Mouse (Mus musculus): ENCODE results near the gene Ddx10. TPM values are rescaled to one million over a fixed set of nuclear protein-coding genes. Genes with fewer than 3 reads are reported as not detected.
"Not testable (repeated sequence)": the region's sequence is repeated elsewhere in the genome, so short reads cannot be mapped to it uniquely, and the experiment has no call there.

Ddx10 gene
- polyA plus RNA-seq, 1 experiment from 2014 or later = 14.8 TPM

- 26% methylated on average over 4 of the region's 4 CpGs for WGBS
- Histone ChIP-seq H3K27me3 (no peaks in the 10 kb centered on the region), H3K4me2 (no peak overlapping the region), H3K27ac (no peak overlapping the region), H3K9ac (no peak overlapping the region), H3K4me3 (no peak overlapping the region), H3K9me3 (replicated peaks) (no peaks in the 10 kb centered on the region), H3K4me1 (replicated peaks) (no peaks in the 10 kb centered on the region), H3K36me3 (no peaks in the 10 kb centered on the region)
- no peak for ATAC-seq (replicated peaks; ENCODE audit: insufficient number of reproducible peaks, insufficient read depth, low FRiP score, low read depth)
Observed at GRCm38 (mm10) chr9:53144266-53144665, 103.6 kb downstream of the Ddx10 start.

DNA sequence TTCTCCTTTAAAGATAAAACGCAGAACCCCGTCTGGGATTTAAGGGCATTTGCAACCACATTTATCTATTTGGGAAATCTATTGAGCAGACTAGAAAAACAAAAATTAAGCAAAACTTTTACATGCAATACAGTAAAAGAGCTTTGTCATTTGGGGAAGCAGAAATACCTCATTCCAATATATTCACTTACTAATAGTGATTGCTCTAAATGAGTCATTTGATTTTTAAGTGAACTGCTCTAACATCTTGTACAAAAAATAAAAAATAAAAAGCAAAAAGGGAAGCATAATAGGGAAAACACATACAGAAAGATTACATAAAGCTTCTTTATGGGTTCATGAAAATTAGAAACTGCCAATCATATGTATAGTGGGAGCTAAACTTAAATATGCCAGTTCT lies 104.3 kb downstream of the Ddx10 start:
- ATAC-seq (replicated peaks; ENCODE audit: insufficient number of reproducible peaks, insufficient read depth, low FRiP score, low read depth) = no peak
- WGBS = 86% methylated on average over 2 of the region's 2 CpGs
- Histone ChIP-seq H3K9me3 (replicated peaks) (no peaks in the 10 kb centered on the region), H3K4me3 (no peak overlapping the region), H3K4me2 (no peak overlapping the region), H3K4me1 (replicated peaks) (no peaks in the 10 kb centered on the region), H3K27ac (no peak overlapping the region), H3K9ac (no peak overlapping the region), H3K27me3 (no peaks in the 10 kb centered on the region), H3K36me3 (no peaks in the 10 kb centered on the region)

DNA sequence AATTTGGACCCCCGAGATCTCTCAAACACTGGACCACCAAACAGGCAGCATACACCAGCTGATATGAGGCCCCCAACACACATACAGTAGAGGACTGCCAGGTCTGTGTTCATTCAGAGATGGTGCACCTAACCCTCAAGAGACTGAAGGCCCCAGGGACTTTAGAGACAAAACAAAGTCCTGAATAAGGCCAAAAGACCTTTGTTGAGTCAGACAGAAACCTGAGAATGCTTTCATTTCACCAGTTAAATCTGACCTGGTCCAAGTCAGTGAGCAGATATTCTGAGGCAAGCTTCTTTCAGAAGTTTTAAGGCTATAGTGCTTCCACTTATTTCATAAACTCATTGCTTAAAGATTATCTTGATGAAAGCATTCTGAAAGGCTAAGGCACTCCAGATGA lies 105.4 kb downstream of the Ddx10 start:
- H3K9ac ChIP-seq; H3K4me2 ChIP-seq; H3K27ac ChIP-seq; ATAC-seq (replicated peaks; ENCODE audit: insufficient number of reproducible peaks, insufficient read depth, low FRiP score, low read depth); H3K27me3 ChIP-seq; H3K4me3 ChIP-seq; H3K36me3 ChIP-seq; H3K4me1 ChIP-seq (replicated peaks); H3K9me3 ChIP-seq (replicated peaks): not testable (repeated sequence)
- 80% methylated on average over 1 of the region's 1 CpGs for WGBS

DNA sequence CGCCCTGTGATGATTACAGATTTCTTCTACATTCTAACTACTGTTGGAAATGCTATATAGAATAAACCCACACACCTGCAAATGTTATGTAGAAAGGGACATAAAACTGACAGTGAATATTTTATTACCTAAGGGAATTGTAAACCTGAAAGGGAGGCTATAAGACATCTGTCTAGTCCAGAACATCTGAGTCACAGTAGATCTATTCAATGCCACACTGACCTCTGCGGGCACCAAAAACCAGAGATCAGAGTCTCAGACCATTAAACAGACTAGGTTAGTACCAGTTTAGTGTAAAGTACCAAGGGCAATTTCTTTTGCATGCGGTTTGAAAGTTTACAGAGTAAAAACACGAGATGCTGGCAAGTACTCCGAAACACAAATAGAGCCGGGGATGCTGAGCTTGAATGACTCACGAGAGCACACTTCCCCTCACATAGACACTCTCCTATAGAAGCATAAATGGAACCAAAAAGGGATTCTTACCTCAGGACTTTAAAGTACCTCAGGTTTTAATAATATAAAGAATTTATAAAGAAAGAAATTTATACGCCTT lies 107.2 kb downstream of the Ddx10 start:
- no peak overlapping the region for H3K27ac ChIP-seq
- no peak for ATAC-seq (replicated peaks; ENCODE audit: insufficient number of reproducible peaks, insufficient read depth, low FRiP score, low read depth)
- no peaks in the 10 kb centered on the region for H3K4me1 ChIP-seq (replicated peaks)
- no peak overlapping the region for H3K4me3 ChIP-seq
- H3K9ac ChIP-seq = no peak overlapping the region
- H3K9me3 ChIP-seq (replicated peaks) = no peaks in the 10 kb centered on the region
- WGBS = 84% methylated on average over 8 of the region's 8 CpGs
- H3K36me3 ChIP-seq = no peaks in the 10 kb centered on the region
- no peaks in the 10 kb centered on the region for H3K27me3 ChIP-seq
- H3K4me2 ChIP-seq = no peak overlapping the region

DNA sequence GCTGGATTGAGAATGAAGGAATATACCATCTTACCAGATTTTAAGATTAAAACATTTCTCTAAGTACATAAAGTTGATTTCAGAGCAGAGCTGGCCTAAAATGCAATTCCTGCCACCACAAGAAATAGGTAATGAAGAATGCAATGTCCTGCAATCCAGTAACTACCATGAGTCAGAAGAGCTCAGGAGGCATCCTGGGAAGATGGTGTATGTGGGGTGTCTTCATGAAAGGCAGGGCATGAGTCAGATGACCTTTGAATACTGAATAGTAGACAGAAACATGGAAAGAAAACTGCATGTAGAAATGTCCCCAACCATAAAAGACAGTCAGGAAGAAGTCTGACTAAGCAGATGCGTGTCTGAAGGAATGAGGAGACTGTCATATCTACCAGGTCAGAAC lies 115.0 kb downstream of the Ddx10 start:
- Histone ChIP-seq H3K36me3 (no peaks in the 10 kb centered on the region), H3K9me3 (replicated peaks) (no peaks in the 10 kb centered on the region), H3K27me3 (no peaks in the 10 kb centered on the region), H3K27ac (no peak overlapping the region), H3K4me3 (no peak overlapping the region), H3K4me2 (no peak overlapping the region), H3K4me1 (replicated peaks) (no peaks in the 10 kb centered on the region), H3K9ac (no peak overlapping the region)
- no peak for ATAC-seq (replicated peaks; ENCODE audit: insufficient number of reproducible peaks, insufficient read depth, low FRiP score, low read depth)
- 89% methylated on average over 1 of the region's 1 CpGs for whole genome bisulfite sequencing

DNA sequence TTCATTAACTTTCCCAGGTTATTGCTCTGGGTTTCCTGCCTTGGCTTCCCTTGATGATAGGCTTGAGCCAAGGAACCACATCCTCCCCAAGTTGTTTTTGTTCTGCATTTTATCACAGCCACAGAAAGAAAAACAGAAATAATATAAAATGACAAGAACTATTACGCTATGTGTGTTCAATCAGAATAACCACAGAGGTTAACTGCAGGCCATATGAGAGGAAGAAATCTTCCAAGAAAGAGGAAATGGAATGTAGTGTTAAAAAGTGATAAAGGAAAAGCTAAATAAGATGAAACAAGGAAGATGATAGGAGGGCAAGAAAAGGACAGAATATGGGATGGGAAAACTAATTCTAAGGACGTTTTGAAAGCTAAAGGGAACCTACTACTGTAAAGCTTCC lies 117.4 kb downstream of the Ddx10 start:
- Histone ChIP-seq H3K4me1 (replicated peaks) (no peaks in the 10 kb centered on the region), H3K36me3 (peaks cover 5% of the 10 kb centered on the region; the same call in 1 of the 2 replicates), H3K9ac (no peak overlapping the region), H3K9me3 (replicated peaks) (no peaks in the 10 kb centered on the region), H3K4me3 (no peak overlapping the region), H3K27ac (no peak overlapping the region), H3K4me2 (no peak overlapping the region), H3K27me3 (no peaks in the 10 kb centered on the region)
- ATAC-seq (replicated peaks; ENCODE audit: insufficient number of reproducible peaks, insufficient read depth, low FRiP score, low read depth) = no peak
- 58% methylated on average over 2 of the region's 2 CpGs for WGBS

GRCm38 (mm10) chr9:53101103-53101502 lies 146.8 kb downstream of the Ddx10 start:
- Histone ChIP-seq H3K4me1 (replicated peaks) (no peaks in the 10 kb centered on the region), H3K27me3 (no peaks in the 10 kb centered on the region), H3K4me3 (no peak overlapping the region), H3K9ac (no peak overlapping the region), H3K27ac (no peak overlapping the region), H3K36me3 (no peaks in the 10 kb centered on the region), H3K9me3 (replicated peaks) (no peaks in the 10 kb centered on the region), H3K4me2 (no peak overlapping the region)
- 73% methylated on average over 1 of the region's 1 CpGs for WGBS
- no peak for ATAC-seq (replicated peaks; ENCODE audit: insufficient number of reproducible peaks, insufficient read depth, low FRiP score, low read depth)

DNA sequence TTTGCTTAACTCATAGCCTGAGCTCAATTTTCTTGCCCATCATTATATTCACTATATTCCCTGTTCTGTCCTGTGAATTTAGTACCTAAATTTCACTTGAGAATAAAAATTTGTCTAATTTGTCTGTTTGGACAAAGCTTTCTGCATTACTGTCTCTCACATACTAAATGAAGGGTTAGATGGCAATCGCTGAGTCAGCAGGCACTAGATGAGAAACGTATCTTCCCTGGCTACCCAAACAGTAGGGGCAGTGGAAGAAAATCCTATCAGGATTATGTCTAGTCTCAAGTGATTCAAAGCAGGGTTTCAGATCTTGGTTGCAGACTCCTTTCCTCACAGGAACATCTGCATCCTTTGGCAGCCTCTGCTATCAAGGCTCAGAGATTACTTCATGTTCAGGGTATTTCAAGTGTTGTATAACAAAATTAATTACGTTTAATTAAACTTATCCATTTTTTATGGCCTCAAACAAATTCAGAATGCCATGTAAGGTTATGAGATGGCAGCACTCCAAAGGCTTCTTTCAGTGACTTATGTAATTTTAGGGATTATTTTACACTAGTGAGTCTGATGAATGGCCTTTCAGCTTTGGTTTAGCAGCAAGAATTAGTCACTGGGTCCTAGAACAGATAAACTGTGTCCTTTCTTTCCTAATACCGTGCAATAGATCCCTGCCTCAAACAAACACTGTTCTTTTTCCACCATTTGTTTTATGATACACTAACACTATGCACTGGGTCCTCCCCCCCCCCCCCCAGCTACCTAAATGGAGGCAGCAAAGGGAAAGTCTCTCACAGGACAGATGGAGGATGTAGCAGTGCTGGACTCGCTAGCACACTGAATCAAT lies 152.3 kb downstream of the Ddx10 start:
- Histone ChIP-seq H3K4me3 (no peak overlapping the region), H3K27ac (no peak overlapping the region), H3K9me3 (replicated peaks) (no peaks in the 10 kb centered on the region), H3K9ac (no peak overlapping the region), H3K4me2 (no peak overlapping the region), H3K4me1 (replicated peaks) (no peaks in the 10 kb centered on the region), H3K27me3 (no peaks in the 10 kb centered on the region), H3K36me3 (no peaks in the 10 kb centered on the region)
- no peak for ATAC-seq (replicated peaks; ENCODE audit: insufficient number of reproducible peaks, insufficient read depth, low FRiP score, low read depth)
- 79% methylated on average over 5 of the region's 5 CpGs for WGBS

DNA sequence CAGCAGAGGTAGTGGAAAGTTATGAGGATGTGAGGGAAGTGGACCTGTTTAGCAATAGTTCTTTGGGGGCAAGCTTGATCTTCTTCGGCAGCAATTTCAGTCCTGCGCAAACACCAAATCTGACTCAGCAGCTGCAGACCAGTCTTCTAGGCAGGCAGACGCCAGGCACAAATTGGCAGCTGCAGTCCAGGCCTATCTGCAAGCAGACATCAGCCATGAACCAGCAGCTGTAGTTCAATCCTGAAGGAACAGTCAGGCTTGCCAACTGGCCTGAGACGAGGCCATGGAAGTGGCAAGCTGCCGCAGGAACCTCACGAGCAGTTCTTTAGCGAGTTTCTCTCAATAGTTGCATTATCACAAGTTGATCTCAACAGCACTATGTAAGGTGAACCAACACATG lies 153.3 kb downstream of the Ddx10 start:
- Histone ChIP-seq H3K9ac (no peak overlapping the region), H3K27ac (no peak overlapping the region), H3K27me3 (no peaks in the 10 kb centered on the region), H3K36me3 (no peaks in the 10 kb centered on the region), H3K4me1 (replicated peaks) (no peaks in the 10 kb centered on the region), H3K4me3 (no peak overlapping the region), H3K4me2 (no peak overlapping the region), H3K9me3 (replicated peaks) (no peaks in the 10 kb centered on the region)
- ATAC-seq (replicated peaks; ENCODE audit: insufficient number of reproducible peaks, insufficient read depth, low FRiP score, low read depth) = no peak
- WGBS = 91% methylated on average over 7 of the region's 7 CpGs

- no peak overlapping the region for H3K4me2 ChIP-seq
- ATAC-seq (replicated peaks; ENCODE audit: insufficient number of reproducible peaks, insufficient read depth, low FRiP score, low read depth) = no peak
- 60% methylated on average over 3 of the region's 3 CpGs for WGBS
- H3K27ac ChIP-seq = no peak overlapping the region
- no peaks in the 10 kb centered on the region for H3K36me3 ChIP-seq
- H3K27me3 ChIP-seq = no peaks in the 10 kb centered on the region
- no peaks in the 10 kb centered on the region for H3K9me3 ChIP-seq (replicated peaks)
- H3K9ac ChIP-seq = no peak overlapping the region
- H3K4me1 ChIP-seq (replicated peaks) = peaks cover 16% of the 10 kb centered on the region
- H3K4me3 ChIP-seq = no peak overlapping the region
Observed at GRCm38 (mm10) chr9:53077626-53078025, 170.2 kb downstream of the Ddx10 start.

DNA sequence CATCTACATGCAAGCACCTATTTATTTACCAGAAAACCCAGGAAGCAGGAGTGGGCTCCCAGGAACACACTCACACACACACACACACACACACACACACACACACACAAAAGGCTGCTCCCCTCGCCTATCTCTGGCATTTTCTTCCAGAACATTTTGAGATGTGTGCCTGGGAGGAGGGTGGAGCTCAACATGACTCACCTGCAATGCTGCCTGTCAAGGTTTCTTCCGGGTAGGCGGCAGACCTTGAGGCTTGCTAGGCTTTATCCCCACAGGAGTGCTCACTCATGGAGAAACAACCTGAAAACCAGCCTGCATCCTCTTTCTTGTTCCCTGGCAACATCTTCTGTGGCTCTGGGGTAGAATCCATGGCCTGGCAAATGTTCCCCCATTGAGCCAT lies 171.9 kb downstream of the Ddx10 start:
- ATAC-seq (replicated peaks; ENCODE audit: insufficient number of reproducible peaks, insufficient read depth, low FRiP score, low read depth) = no peak
- WGBS = 73% methylated on average over 3 of the region's 3 CpGs

GRCm38 (mm10) chr9:53074443-53074842 lies 173.4 kb downstream of the Ddx10 start:
- Histone ChIP-seq H3K9me3 (replicated peaks) (no peaks in the 10 kb centered on the region), H3K4me3 (no peak overlapping the region), H3K4me2 (no peak overlapping the region), H3K27ac (peak overlapping the region; percentile 65), H3K36me3 (no peaks in the 10 kb centered on the region), H3K4me1 (replicated peaks) (peaks cover 16% of the 10 kb centered on the region), H3K9ac (no peak overlapping the region), H3K27me3 (no peaks in the 10 kb centered on the region)
- 80% methylated on average over 3 of the region's 3 CpGs for WGBS
- ATAC-seq (replicated peaks; ENCODE audit: insufficient number of reproducible peaks, insufficient read depth, low FRiP score, low read depth) = no peak

More for the DNA sequence above, 171.9 kb downstream of the Ddx10 start:
- no peaks in the 10 kb centered on the region for H3K36me3 ChIP-seq
- H3K27ac ChIP-seq = no peak overlapping the region
- no peak overlapping the region for H3K4me2 ChIP-seq
- peaks cover 16% of the 10 kb centered on the region for H3K4me1 ChIP-seq (replicated peaks)
- H3K27me3 ChIP-seq = no peaks in the 10 kb centered on the region
- H3K9ac ChIP-seq = no peak overlapping the region
- H3K9me3 ChIP-seq (replicated peaks) = no peaks in the 10 kb centered on the region
- no peak overlapping the region for H3K4me3 ChIP-seq

All from heart, embryonic 15.5 days (tissue).